Mouse (Mus musculus): ENCODE measurements around the gene Glis3.

DNA sequence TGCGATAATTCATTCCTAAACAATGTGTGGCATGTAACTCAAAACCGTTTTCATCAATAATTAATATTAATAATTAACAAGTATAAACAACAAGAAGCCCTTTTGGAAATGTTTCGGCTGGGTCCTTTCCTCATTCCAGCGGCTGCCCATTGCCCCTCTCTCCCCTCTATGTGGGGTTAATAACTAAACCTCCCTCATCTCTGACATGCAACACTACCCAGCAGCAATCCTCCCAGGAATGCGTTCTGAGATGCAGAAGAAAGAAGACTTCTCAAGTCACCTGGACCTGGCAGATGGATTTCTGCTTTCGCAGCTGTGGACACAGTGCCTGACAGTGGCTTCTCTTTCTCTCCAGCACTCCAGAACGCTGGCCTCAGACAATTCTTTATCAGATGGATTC is 120.0 kb downstream of the Glis3 start:
- TF ChIP-seq POLR2A (IDR thresholded peaks at IDR 0.05; ENCODE audit: borderline replicate concordance, extremely low read depth, low read depth, low read length), result no peak
- TF ChIP-seq CTCF (IDR thresholded peaks at IDR 0.05; ENCODE audit: insufficient read depth, low read length), result no peak

Data from lung, adult 2 months (tissue).